Mouse (Mus musculus): ENCODE results near the gene Fbln2.

The Fbln2 gene

GRCm38 (mm10) chr6:91222694-91223346 is 10.6 kb downstream of the Fbln2 start:
- no peaks in the 10 kb centered on the region; the same call in 1 of the 2 replicates for H3K27me3 ChIP-seq (ENCODE audit: insufficient read depth, low read length)
- TF ChIP-seq CTCF (conservative IDR thresholded peaks at IDR 0.05; ENCODE audit: low read length): no peak
- no peak for TF ChIP-seq POU5F1 (IDR thresholded peaks at IDR 0.05; ENCODE audit: borderline replicate concordance, low read length)
- no peak for TF ChIP-seq NANOG (IDR thresholded peaks at IDR 0.05; ENCODE audit: borderline replicate concordance, low read length)
- H3K36me3 ChIP-seq (ENCODE audit: insufficient read depth, low read length): no peaks in the 10 kb centered on the region
- no peaks in the 10 kb centered on the region for H3K9me3 ChIP-seq (ENCODE audit: low read length)
- no peak overlapping the region for H3K4me3 ChIP-seq (replicated peaks; ENCODE audit: low read length)
- H3K4me1 ChIP-seq (replicated peaks; ENCODE audit: low read depth, low read length): peaks cover 3% of the 10 kb centered on the region; the same call in 1 of the 2 replicates

GRCm38 (mm10) chr6:91224939-91225338 is 12.7 kb downstream of the Fbln2 start:
- Histone ChIP-seq H3K9me3 (ENCODE audit: low read length) (no peaks in the 10 kb centered on the region), H3K4me3 (replicated peaks; ENCODE audit: low read length) (no peak overlapping the region), H3K36me3 (ENCODE audit: insufficient read depth, low read length) (no peaks in the 10 kb centered on the region), H3K27me3 (ENCODE audit: insufficient read depth, low read length) (no peaks in the 10 kb centered on the region), H3K4me1 (replicated peaks; ENCODE audit: low read depth, low read length) (peaks cover 3% of the 10 kb centered on the region; the same call in 1 of the 2 replicates)
- TF ChIP-seq CTCF (conservative IDR thresholded peaks at IDR 0.05; ENCODE audit: low read length): no peak
- no peak for TF ChIP-seq POU5F1 (IDR thresholded peaks at IDR 0.05; ENCODE audit: borderline replicate concordance, low read length)
- TF ChIP-seq NANOG (IDR thresholded peaks at IDR 0.05; ENCODE audit: borderline replicate concordance, low read length): no peak

- Histone ChIP-seq H3K36me3 (ENCODE audit: insufficient read depth, low read length) (no peaks in the 10 kb centered on the region), H3K9me3 (ENCODE audit: low read length) (no peaks in the 10 kb centered on the region), H3K4me1 (replicated peaks; ENCODE audit: low read depth, low read length) (peaks cover 3% of the 10 kb centered on the region; the same call in 1 of the 2 replicates), H3K27me3 (ENCODE audit: insufficient read depth, low read length) (no peaks in the 10 kb centered on the region), H3K4me3 (replicated peaks; ENCODE audit: low read length) (no peak overlapping the region)
- TF ChIP-seq NANOG (IDR thresholded peaks at IDR 0.05; ENCODE audit: borderline replicate concordance, low read length) (no peak), POU5F1 (IDR thresholded peaks at IDR 0.05; ENCODE audit: borderline replicate concordance, low read length) (no peak), CTCF (conservative IDR thresholded peaks at IDR 0.05; ENCODE audit: low read length) (no peak)
Observed at GRCm38 (mm10) chr6:91225346-91225745, 13.1 kb downstream of the Fbln2 start.

GRCm38 (mm10) chr6:91226058-91226457 is 13.8 kb downstream of the Fbln2 start:
- H3K4me1 ChIP-seq (replicated peaks; ENCODE audit: low read depth, low read length): peaks cover 3% of the 10 kb centered on the region; the same call in 1 of the 2 replicates
- H3K4me3 ChIP-seq (replicated peaks; ENCODE audit: low read length): no peak overlapping the region
- TF ChIP-seq POU5F1 (IDR thresholded peaks at IDR 0.05; ENCODE audit: borderline replicate concordance, low read length): no peak
- TF ChIP-seq NANOG (IDR thresholded peaks at IDR 0.05; ENCODE audit: borderline replicate concordance, low read length): no peak
- no peak for TF ChIP-seq CTCF (conservative IDR thresholded peaks at IDR 0.05; ENCODE audit: low read length)
- H3K27me3 ChIP-seq (ENCODE audit: insufficient read depth, low read length): no peaks in the 10 kb centered on the region
- no peaks in the 10 kb centered on the region for H3K9me3 ChIP-seq (ENCODE audit: low read length)
- H3K36me3 ChIP-seq (ENCODE audit: insufficient read depth, low read length): no peaks in the 10 kb centered on the region

GRCm38 (mm10) chr6:91228980-91229379 is 16.7 kb downstream of the Fbln2 start:
- peaks cover 3% of the 10 kb centered on the region; the same call in 1 of the 2 replicates for H3K4me1 ChIP-seq (replicated peaks; ENCODE audit: low read depth, low read length)
- H3K4me3 ChIP-seq (replicated peaks; ENCODE audit: low read length): no peak overlapping the region
- no peaks in the 10 kb centered on the region for H3K36me3 ChIP-seq (ENCODE audit: insufficient read depth, low read length)
- no peak for TF ChIP-seq POU5F1 (IDR thresholded peaks at IDR 0.05; ENCODE audit: borderline replicate concordance, low read length)
- H3K9me3 ChIP-seq (ENCODE audit: low read length): no peaks in the 10 kb centered on the region
- 0 out of 2 replicates have a peak, but pooled peaks cover under 1% of the 10 kb centered on the region for H3K27me3 ChIP-seq (ENCODE audit: insufficient read depth, low read length)

GRCm38 (mm10) chr6:91231000-91231399 is 18.7 kb downstream of the Fbln2 start:
- Histone ChIP-seq H3K4me3 (replicated peaks; ENCODE audit: low read length) (no peak overlapping the region), H3K27me3 (ENCODE audit: insufficient read depth, low read length) (0 out of 2 replicates have a peak, but pooled peaks cover 6% of the 10 kb centered on the region), H3K9me3 (ENCODE audit: low read length) (no peaks in the 10 kb centered on the region), H3K4me1 (replicated peaks; ENCODE audit: low read depth, low read length) (no peaks in the 10 kb centered on the region), H3K36me3 (ENCODE audit: insufficient read depth, low read length) (no peaks in the 10 kb centered on the region)
- TF ChIP-seq NANOG (IDR thresholded peaks at IDR 0.05; ENCODE audit: borderline replicate concordance, low read length): no peak
- no peak for TF ChIP-seq POU5F1 (IDR thresholded peaks at IDR 0.05; ENCODE audit: borderline replicate concordance, low read length)
- no peak for TF ChIP-seq CTCF (conservative IDR thresholded peaks at IDR 0.05; ENCODE audit: low read length)

- 0 out of 2 replicates have a peak, but pooled peaks cover 6% of the 10 kb centered on the region for H3K27me3 ChIP-seq (ENCODE audit: insufficient read depth, low read length)
- no peak for TF ChIP-seq POU5F1 (IDR thresholded peaks at IDR 0.05; ENCODE audit: borderline replicate concordance, low read length)
- TF ChIP-seq NANOG (IDR thresholded peaks at IDR 0.05; ENCODE audit: borderline replicate concordance, low read length): no peak
- no peak for TF ChIP-seq CTCF (conservative IDR thresholded peaks at IDR 0.05; ENCODE audit: low read length)
Observed at GRCm38 (mm10) chr6:91231523-91231922, 19.3 kb downstream of the Fbln2 start.

GRCm38 (mm10) chr6:91233011-91233410 is 20.8 kb downstream of the Fbln2 start:
- H3K27me3 ChIP-seq (ENCODE audit: insufficient read depth, low read length): 0 out of 2 replicates have a peak, but pooled peaks cover 6% of the 10 kb centered on the region
- no peaks in the 10 kb centered on the region; the same call in 1 of the 2 replicates for H3K4me1 ChIP-seq (replicated peaks; ENCODE audit: low read depth, low read length)
- TF ChIP-seq POU5F1 (IDR thresholded peaks at IDR 0.05; ENCODE audit: borderline replicate concordance, low read length) (no peak), CTCF (conservative IDR thresholded peaks at IDR 0.05; ENCODE audit: low read length) (no peak), NANOG (IDR thresholded peaks at IDR 0.05; ENCODE audit: borderline replicate concordance, low read length) (no peak)
- no peak overlapping the region for H3K4me3 ChIP-seq (replicated peaks; ENCODE audit: low read length)
- H3K9me3 ChIP-seq (ENCODE audit: low read length): no peaks in the 10 kb centered on the region
- H3K36me3 ChIP-seq (ENCODE audit: insufficient read depth, low read length): no peaks in the 10 kb centered on the region

More at GRCm38 (mm10) chr6:91231523-91231922, 19.3 kb downstream of the Fbln2 start:
- H3K36me3 ChIP-seq (ENCODE audit: insufficient read depth, low read length): no peaks in the 10 kb centered on the region
- no peaks in the 10 kb centered on the region; the same call in 1 of the 2 replicates for H3K4me1 ChIP-seq (replicated peaks; ENCODE audit: low read depth, low read length)
- no peak overlapping the region for H3K4me3 ChIP-seq (replicated peaks; ENCODE audit: low read length)
- no peaks in the 10 kb centered on the region for H3K9me3 ChIP-seq (ENCODE audit: low read length)

All from E14TG2a.4 (cell line).